Mouse (Mus musculus): ENCODE data around the gene Engase.

Gene Engase

GRCm38 (mm10) chr11:118453886-118454671 lies 22.6 kb upstream of the Engase start:
- no peak for DNase-seq (ENCODE audit: low spot score in 2 of 2)

GRCm38 (mm10) chr11:118455788-118456187 lies 20.8 kb upstream of the Engase start:
- no peak for DNase-seq (ENCODE audit: low spot score in 2 of 2)

GRCm38 (mm10) chr11:118456937-118457336 lies 19.7 kb upstream of the Engase start:
- no peak for DNase-seq (ENCODE audit: low spot score in 2 of 2)

- DNase-seq (ENCODE audit: low spot score in 2 of 2) = no peak
Observed at GRCm38 (mm10) chr11:118459051-118459450, 17.6 kb upstream of the Engase start.

- DNase-seq (ENCODE audit: low spot score in 2 of 2) = no peak
Observed at GRCm38 (mm10) chr11:118459536-118459935, 17.1 kb upstream of the Engase start.

- no peak for DNase-seq (ENCODE audit: low spot score in 2 of 2)
Observed at GRCm38 (mm10) chr11:118460280-118460679, 16.3 kb upstream of the Engase start.

GRCm38 (mm10) chr11:118467441-118468035 lies 9.1 kb upstream of the Engase start:
- no peak for DNase-seq (ENCODE audit: low spot score in 2 of 2)

GRCm38 (mm10) chr11:118469509-118470160 lies 7.0 kb upstream of the Engase start:
- DNase-seq (ENCODE audit: low spot score in 2 of 2) = no peak

- DNase-seq (ENCODE audit: low spot score in 2 of 2) = no peak
Observed at GRCm38 (mm10) chr11:118470234-118470966, 6.2 kb upstream of the Engase start.

- DNase-seq (ENCODE audit: low spot score in 2 of 2) = no peak
Observed at GRCm38 (mm10) chr11:118471676-118472075, 5.0 kb upstream of the Engase start.

- DNase-seq (ENCODE audit: low spot score in 2 of 2) = no peak
Observed at GRCm38 (mm10) chr11:118473161-118473560, 3.5 kb upstream of the Engase start.

- DNase-seq (ENCODE audit: low spot score in 2 of 2) = no peak
Observed at GRCm38 (mm10) chr11:118473842-118474500, 2.7 kb upstream of the Engase start.

- no peak for DNase-seq (ENCODE audit: low spot score in 2 of 2)
Observed at GRCm38 (mm10) chr11:118475496-118476083, 1.0 kb upstream of the Engase start.

GRCm38 (mm10) chr11:118479776-118480175 lies 3.1 kb downstream of the Engase start:
- DNase-seq (ENCODE audit: low spot score in 2 of 2) = no peak

GRCm38 (mm10) chr11:118481231-118481630 lies 4.6 kb downstream of the Engase start:
- DNase-seq (ENCODE audit: low spot score in 2 of 2) = no peak

GRCm38 (mm10) chr11:118481751-118482150 lies 5.1 kb downstream of the Engase start:
- DNase-seq (ENCODE audit: low spot score in 2 of 2) = no peak

GRCm38 (mm10) chr11:118484169-118484568 lies 7.5 kb downstream of the Engase start:
- no peak for DNase-seq (ENCODE audit: low spot score in 2 of 2)

- DNase-seq (ENCODE audit: low spot score in 2 of 2) = no peak
Observed at GRCm38 (mm10) chr11:118485338-118485737, 8.7 kb downstream of the Engase start.

GRCm38 (mm10) chr11:118485780-118486179 lies 9.2 kb downstream of the Engase start:
- DNase-seq (ENCODE audit: low spot score in 2 of 2) = no peak

- DNase-seq (ENCODE audit: low spot score in 2 of 2) = no peak
Observed at GRCm38 (mm10) chr11:118486281-118486680, 9.7 kb downstream of the Engase start.
